Mouse (Mus musculus) spleen, postnatal 10 days (tissue): Measurements from ENCODE around the gene Cyth3.

Source experiments
- DNase-seq, 2 experiments: peaks; one replicate each; pipeline ENCODE4 v3.0.0; 2021 to 2022; ENCODE audit warnings: low spot score in 2 of 2

Cyth3 gene

DNA sequence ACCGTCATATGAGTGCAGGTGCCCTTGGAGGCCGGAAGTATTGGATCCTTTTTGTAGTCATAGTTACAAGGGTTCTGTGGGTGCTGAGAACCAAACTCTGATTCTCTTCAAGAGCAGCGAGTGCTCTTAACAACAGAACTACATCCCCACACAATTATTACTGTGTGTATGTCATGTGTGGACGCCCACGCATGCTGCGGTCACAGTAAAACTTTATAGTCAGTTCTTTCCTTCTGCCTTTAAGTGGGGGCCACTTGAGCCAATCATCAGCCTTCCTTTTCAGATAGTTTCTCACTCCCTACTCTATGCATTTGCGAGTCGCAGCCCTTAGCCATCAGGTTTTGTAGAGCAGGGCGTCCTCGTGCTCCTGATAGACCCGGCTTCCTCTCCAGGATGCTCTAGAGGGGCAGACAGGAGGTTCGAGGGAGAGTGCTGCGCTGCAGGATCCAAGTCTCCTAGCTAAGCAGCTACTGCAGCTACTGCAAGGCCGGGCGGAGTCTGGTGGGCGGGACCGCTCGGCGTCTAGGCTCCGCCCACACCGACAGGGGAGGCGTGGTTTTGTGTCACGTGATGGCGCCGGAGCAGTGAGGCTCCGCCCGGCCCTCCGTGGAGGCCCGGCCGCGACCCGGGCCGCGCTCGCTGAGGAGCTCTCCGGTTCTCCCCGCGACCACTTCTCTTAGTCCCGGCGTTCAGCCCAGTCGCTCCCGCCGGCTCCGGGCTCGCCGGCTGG lies at the start of gene Cyth3:
Gene Cyth3, plus strand, starts transcription at position 555 of the 730 bp plus-strand sequence.
- peak; percentile 96 to 100 for DNase-seq

GRCm38 (mm10) chr5:143573067-143573466 lies 49.2 kb upstream of the Cyth3 start:
- no peak for DNase-seq

DNA sequence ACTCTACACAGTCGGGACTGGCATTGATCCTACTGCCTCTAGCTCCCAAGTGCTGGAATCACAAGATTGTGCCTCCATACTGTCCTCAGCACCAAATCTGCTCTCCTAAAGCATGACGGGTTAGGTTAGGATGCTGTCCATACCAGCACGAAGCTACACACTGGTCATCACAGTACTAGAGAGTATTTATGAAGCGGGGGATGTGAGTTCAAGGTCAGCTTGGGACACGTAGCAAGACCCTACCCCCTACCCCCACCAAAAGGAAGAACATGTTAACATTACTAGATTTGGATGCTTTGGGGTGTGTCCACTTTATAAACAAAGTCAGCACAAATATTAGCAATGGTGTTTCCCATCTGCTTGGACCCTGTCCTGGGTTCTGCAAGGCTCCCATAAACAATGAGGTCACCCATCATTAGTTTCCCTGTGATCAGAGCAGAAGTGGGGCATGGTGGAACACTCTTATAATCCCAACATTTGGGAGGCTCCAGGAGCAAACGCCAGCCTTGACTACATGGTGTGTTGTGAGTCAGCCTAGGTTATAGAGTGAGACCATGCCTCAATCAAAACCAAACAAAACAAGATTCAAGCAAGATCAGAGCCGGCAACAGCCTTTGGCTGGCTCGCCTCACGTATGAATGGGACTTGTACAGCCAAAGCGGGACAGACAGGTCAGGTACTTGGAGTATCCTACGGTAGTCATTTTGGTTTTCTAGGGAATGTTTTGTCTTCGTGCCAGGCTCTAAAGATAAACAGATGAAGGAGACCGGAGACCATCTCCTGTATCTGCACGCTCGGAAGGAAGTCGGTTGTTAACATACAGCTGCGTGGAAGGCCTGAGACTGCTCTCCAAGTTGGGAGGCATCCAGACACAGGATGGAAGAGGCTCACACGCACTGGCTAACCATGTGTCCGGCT lies 47.7 kb upstream of the Cyth3 start:
- no peak for DNase-seq

GRCm38 (mm10) chr5:143579537-143580203 lies 42.6 kb upstream of the Cyth3 start:
- no peak for DNase-seq

DNA sequence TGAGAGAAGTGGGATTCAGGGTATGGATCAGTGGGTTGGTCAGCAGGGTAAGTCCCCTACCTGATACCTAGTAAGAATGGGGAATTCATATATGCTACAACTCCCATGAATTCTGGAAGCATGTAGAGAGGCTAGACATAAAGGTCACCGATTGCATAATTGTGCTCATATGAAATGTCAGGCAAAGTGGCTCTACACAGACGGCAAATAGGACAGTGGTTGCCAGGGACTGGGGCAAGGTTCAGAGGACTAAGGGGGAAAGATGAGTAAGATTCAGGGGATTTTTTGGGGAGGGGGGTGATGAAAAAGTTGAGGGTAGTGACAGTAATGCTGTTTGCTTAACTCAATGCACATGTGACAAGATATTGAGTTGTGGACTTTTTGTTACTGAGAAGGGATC lies 41.3 kb upstream of the Cyth3 start:
- DNase-seq, result no peak

- no peak for DNase-seq
Measured at GRCm38 (mm10) chr5:143581874-143582273, 40.4 kb upstream of the Cyth3 start.

- no peak for DNase-seq
Measured at GRCm38 (mm10) chr5:143583081-143583480, 39.2 kb upstream of the Cyth3 start.

- DNase-seq, result no peak
Measured at GRCm38 (mm10) chr5:143584982-143585381, 37.3 kb upstream of the Cyth3 start.

DNA sequence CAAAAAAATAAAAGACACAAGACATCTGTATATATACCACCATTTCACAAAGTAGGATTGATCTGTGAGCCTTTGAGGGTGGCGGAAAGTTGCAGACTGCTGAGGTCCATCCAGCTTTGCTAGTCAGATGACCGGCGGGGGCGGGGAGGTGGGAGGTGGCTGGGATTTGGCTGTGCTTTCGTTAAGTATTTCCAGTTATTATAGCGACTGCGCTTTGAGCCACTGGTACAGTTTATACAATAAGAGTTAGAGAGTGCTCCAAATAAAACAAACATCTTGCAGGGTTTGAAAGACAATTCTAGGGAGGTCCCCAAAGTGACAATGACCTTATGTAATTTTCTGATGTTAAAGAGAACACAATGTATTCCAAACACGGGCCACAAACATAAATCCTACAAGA lies 35.9 kb upstream of the Cyth3 start:
- no peak for DNase-seq

- no peak for DNase-seq
Measured at GRCm38 (mm10) chr5:143589108-143589507, 33.1 kb upstream of the Cyth3 start.

- no peak for DNase-seq
Measured at GRCm38 (mm10) chr5:143592926-143593325, 29.3 kb upstream of the Cyth3 start.

- no peak for DNase-seq
Measured at GRCm38 (mm10) chr5:143593563-143594146, 28.6 kb upstream of the Cyth3 start.

GRCm38 (mm10) chr5:143594291-143595065 lies 27.8 kb upstream of the Cyth3 start:
- DNase-seq, result no peak

DNA sequence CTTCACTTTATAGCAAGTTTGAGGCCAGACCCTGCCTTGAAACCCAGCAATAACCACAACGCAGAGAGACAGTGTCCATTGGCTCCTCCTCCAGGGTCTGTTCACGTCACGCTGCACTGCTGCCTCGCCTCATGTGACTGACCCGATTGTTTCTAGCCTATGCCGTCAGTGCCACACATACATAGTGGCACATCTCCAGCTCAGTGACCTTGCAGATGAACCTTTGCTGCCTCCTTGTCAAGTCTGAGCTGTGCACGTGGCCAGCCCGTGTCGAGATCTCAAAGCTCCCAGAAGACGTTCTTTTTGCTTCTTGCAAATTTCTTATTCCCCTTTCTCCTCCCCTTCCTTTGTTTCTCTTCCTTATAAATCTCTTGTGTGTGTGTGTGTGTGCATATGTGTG lies 20.2 kb upstream of the Cyth3 start:
- no peak for DNase-seq

GRCm38 (mm10) chr5:143604157-143604774 lies 18.0 kb upstream of the Cyth3 start:
- DNase-seq, result no peak

DNA sequence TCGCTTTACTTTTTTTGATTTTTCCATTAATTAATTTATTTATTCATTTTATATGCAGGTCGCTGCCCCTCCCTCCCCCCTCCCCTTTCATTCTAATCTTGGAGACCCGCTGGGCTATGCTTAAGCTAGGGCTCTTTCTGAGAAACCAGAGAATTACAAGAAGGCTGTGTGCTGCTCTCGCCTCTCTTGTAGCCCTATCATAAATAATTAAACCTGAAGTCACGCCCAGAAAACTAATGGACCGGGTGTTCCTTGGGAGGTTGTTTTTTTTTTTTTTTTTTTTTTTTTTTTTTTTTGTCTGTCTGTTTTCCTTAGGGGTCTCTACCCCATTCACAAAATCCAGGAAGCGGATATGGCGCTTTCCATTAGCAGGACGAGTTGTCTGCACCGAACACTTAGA lies 15.5 kb upstream of the Cyth3 start:
- DNase-seq, result no peak

GRCm38 (mm10) chr5:143608175-143608574 lies 14.1 kb upstream of the Cyth3 start:
- DNase-seq, result no peak

- no peak for DNase-seq
Measured at GRCm38 (mm10) chr5:143611954-143612353, 10.3 kb upstream of the Cyth3 start.

GRCm38 (mm10) chr5:143613265-143613664 lies 9.0 kb upstream of the Cyth3 start:
- DNase-seq, result no peak

DNA sequence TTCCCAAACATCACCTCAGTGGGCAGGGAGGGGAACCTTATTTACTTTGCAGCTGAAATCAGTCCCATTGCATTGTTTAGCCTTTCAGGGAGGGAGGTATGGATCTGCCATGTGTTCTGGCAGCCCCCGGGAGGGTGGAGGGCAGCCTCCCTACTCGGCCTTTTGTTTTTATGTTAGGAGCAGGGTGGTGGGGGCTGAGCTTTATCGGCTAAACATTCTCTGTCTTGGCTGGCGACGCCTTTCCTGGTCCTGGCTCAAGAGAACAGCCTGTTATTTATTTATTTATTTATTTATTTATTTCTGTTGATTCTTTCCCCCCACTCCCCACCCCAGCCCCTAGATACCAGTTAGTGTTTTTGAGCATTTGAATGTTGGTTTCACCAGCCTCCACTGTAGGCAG lies 7.7 kb upstream of the Cyth3 start:
- DNase-seq, result no peak

- no peak for DNase-seq
Measured at GRCm38 (mm10) chr5:143615353-143615752, 6.9 kb upstream of the Cyth3 start.
